8 mouse cellular contexts compared by ENCODE assay signal in genomic region chr4:107434356-107435237, GRCm38 (mm10). TPM values are rescaled to one million over a fixed set of nuclear protein-coding genes. Genes with fewer than 3 reads are reported as not detected.
DNase-seq lines count a peak whose midpoint lies in the region; ATAC-seq lines count a peak whose summit lies in the region.

Gene Glis1, plus strand, starts transcription at chr4:107434591.

- peak; percentile 11 for DNase-seq in CD4-positive, CD25-positive, alpha-beta regulatory T cell, adult 2 months (ENCODE audit: low read depth, low spot score)
- DNase-seq in embryo, embryonic 10 days (ENCODE audit: low spot score), result peak; percentile 86
- peak; percentile 82 for DNase-seq in gastrocnemius, postnatal 25 days
- peak; percentile 11 for DNase-seq in induced T-regulatory cell, adult 2 months (ENCODE audit: low read depth)
- peak; percentile 52 to 56 for DNase-seq in left cerebral cortex, postnatal 25 days (ENCODE audit: low spot score in 2 of 2)
- DNase-seq in skeletal muscle tissue, adult 2 months (ENCODE audit: low read depth, low spot score), result peak; percentile 51

- ATAC-seq in CD4-positive, CD25-positive, alpha-beta regulatory T cell, adult 4 months, result no peak
- ATAC-seq in megakaryocyte progenitor cell, adult 5-6 weeks (replicated peaks; ENCODE audit: poor library complexity), result peak; percentile 73

- intact Hi-C loops in left cerebral cortex, postnatal 25 days (cut with DNase I), result no loop called here

RNA-seq across cellular contexts. Expression of gene Glis1, which starts in this region (rescaled TPM):
- polyA plus RNA-seq in CD4-positive, CD25-positive, alpha-beta regulatory T cell, adult 4 months (2017; shearing (Covaris generic)), result not detected
- total RNA-seq in gastrocnemius, postnatal 25 days (2021), result not detected
- 1 to 10 TPM in 1 of 2 experiments, under 1 TPM in 1; 0.82 to 1.1 TPM for total RNA-seq in left cerebral cortex, postnatal 25 days (2021)
- 0.05 TPM in 2 replicates for total RNA-seq in megakaryocyte progenitor cell, adult 5-6 weeks (2015)
- total RNA-seq in megakaryocyte progenitor cell, adult 5-6 weeks (2017), result not detected in 2 replicates

Comparison
In these comparisons a context has a peak if more than half of its experiments do, and no peak if none do; other contexts are left out.
1. Peak in DNase-seq in gastrocnemius, postnatal 25 days; RNA of the gene not detected or under 1 TPM.
2. Peak in ATAC-seq in megakaryocyte progenitor cell, adult 5-6 weeks; RNA of the gene not detected or under 1 TPM.
3. DNase-seq: peak in every context shown above with its lines; median percentile 86 in embryo, embryonic 10 days; 82 in gastrocnemius, postnatal 25 days; 54 in left cerebral cortex, postnatal 25 days; 51 in skeletal muscle tissue, adult 2 months; 11 in CD4-positive, CD25-positive, alpha-beta regulatory T cell, adult 2 months; 11 in induced T-regulatory cell, adult 2 months.